Mouse (Mus musculus): Measurements from ENCODE around the gene Gm42417. TPM values are rescaled to one million over a fixed set of nuclear protein-coding genes. Genes with fewer than 3 reads are reported as not detected.

Gene Gm42417
- total RNA-seq, 2 experiments from 2014 or later: 0.49 TPM; not detected in 1

DNA sequence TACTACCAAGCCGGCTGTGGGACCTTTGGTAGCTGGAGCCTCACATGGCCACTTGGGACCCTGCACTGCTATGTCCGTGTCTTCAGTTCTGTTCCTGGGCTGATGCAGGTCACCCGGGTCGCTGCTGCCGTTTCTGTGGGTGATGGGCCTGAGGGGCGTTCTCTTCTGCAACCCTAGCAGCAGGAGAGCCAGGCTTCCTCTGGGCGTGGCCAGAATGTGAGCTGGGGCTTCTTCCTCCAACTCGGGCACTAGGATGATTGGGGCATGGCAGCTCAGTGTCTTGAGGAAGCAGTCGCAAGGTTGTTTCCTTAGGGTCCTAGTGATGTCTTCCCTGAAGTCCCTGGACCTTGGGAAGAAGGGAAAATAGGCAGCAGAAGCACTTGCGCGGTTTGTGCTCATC is 19.6 kb downstream of the Gm42417 start:
- no peak for DNase-seq

DNA sequence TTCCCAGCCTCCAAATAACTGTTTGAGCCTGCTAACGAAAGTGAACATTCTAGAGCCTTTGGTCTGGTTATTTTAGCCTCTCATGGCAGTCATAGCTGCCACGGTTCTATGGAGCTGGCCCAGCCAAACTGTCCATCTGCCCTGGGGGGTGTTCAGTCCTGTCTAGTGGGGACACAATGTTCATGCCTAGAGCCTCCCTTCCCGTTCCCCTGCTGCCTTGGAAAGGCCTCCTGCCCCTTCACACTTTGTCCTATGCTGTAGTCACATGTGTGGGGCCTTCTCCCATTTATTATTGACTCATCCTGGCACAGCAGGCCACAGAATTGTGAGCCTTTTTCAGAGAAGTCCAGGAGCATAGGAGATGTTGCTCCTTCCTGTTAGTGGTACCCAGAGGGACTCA is 21.0 kb downstream of the Gm42417 start:
- no peak for DNase-seq

DNA sequence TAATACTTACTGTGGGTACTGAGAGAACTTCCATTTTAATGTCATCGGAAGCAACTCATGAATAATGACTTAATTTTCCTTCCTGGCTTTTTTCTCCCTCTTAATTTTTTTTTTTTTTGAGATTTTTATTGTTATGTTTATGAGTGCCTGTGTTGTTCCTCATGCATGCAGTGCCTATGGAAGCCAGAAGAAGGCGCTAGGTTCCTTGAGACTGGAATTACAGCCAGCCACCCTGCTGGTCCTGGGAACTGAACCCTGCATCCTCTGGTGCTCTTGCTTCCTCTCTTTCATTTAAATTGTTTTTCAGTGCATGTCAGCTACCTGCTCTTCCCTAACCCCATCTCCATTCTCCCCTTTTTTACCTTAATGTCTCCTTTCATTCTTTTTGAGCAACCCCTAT is 25.5 kb downstream of the Gm42417 start:
- DNase-seq: peak; percentile 41 to 45

DNA sequence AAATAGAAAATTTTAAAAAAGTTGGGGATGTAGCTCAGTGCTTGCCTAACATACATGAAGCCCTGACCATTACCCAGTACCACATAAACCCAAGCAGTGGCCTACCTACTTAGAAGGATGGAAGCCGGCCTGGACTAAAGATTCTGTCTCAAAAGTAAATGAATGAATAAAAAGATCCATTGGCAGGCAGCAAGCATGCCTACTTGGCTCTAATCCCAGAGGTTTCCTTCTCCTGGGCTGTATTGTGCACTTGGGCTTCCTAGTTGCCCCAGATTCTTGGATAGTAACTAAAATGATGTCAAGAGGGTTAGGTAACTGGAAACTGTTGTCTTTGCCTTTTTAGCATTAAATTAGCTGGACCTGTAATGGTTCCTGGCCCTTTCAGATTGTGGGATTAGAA is 25.9 kb downstream of the Gm42417 start:
- DNase-seq: no peak

DNA sequence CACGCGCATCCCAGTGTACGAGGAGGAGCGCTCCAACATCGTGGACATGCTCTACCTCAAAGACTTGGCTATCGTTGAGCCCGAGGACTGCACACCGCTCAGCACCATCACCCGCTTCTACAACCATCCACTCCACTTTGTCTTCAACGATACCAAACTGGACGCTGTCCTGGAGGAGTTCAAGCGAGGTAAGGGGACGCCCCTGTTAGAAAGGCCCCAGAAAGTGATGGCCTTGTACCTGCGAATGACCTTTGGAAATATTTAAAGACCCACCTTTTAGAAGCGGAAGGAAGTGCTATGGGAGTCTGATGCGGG is 26.3 kb downstream of the Gm42417 start:
- no peak for DNase-seq

DNA sequence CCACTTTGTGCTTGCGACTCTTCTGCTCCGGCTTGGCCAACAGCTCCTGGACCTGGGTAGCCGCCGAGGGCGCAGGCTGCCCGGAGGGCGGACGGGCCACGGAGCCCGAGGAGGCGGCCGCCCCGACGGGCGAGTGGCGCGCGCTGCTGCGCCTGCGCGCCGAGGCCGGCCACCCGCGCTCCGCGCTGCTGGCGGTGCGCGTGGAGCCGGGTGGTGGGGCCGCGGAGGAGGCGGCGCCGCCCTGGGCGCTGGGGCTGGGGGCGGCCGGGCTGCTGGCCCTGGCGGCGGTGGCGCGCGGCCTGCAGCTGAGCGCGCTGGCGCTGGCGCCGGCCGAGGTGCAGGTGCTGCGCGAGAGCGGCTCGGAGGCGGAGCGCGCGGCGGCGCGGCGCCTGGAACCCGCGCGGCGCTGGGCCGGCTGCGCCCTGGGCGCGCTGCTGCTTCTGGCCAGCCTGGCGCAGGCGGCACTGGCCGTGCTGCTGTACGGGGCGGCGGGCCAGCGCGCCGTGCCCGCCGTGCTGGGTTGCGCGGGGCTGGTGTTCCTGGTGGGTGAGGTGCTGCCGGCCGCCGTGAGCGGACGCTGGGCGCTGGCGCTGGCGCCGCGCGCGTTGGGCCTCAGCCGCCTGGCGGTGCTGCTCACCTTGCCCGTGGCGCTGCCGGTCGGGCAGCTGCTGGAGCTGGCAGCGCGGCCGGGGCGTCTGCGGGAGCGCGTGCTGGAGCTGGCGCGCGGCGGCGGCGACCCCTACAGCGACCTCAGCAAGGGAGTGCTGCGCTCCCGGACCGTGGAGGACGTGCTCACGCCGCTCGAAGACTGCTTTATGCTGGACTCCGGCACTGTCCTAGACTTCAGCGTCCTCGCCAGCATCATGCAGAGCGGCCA is 26.9 kb downstream of the Gm42417 start:
- DNase-seq: peak; percentile 62 to 72

DNA sequence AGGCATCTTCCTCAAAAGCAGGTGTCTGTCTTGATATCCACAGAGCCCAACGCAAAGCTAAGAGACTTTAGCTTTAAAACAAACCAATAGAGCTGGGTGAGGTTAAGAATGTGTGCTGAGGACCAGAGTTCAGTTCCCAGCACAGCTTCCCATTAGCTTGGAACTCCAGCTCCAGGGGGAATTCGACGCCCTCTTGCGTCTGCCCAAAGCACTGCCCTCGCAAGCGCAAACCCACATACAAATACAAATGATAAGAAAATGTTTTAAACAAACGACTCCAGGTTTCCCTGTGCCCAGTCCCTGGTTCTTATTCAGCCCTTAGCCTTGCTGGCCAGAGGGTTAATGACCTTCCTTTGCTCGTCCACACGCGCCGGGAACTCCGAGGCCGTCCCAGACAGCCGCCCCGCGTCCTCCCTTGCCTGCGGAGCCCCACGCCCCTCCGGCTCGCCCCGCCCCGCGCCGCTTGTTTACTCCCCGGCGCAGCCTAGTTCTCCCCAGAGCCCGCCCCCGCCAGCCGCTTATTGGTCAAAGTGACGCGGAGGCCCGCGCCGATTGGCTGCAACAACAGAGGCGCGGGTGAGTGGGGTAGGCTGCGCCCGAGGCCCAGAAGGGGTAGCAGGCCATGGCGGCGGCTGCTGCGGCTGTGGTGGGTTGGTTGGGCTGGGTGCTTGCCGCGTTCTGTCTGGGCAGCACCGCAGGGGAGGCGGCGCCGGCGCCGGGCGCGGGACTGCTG is 27.8 kb downstream of the Gm42417 start, which contains the start of gene Cnnm3:
Cnnm3 (plus strand) TSS at position 579 of the 733 bp plus-strand sequence.
- DNase-seq: peak; percentile 100

DNA sequence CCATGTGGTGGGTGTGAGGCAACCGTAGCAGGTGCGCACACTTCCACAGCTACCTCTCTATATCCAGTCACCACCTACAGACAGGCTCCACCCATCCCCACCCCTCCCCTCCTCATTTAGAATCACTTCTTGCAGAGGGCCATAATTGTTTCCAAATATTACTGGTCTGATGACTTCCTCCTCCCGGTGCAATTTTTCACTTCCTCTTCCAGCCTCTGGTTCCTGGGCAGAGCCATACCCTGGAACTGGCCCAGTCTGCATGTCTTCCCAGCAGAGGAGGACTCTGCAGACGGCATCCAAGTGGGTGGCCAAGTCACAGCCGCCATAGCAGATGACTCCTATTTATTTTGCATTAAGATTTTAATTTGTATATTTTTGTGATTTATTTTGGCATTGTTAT is 31.0 kb downstream of the Gm42417 start:
- no peak for DNase-seq

DNA sequence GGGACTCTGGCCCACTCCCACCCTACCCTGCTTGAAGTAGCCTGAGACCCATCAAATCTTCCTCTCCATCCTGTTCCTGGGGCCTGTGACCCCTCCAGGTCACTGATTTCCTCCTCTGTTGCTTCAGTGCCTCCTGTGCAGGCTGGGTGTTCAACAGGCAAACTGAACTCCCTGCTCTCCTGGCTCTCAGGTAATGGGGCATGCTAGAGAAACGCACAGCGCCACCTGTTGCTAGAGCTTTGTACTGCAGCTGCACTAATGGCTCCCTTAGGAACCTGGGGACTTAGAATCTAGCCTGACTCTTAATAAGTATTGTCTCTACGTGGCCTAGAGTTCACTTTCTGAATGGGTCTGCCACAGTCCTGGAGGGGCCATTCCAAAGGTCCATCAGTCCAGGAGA is 38.0 kb downstream of the Gm42417 start:
- peak; percentile 73 to 80 for DNase-seq

DNA sequence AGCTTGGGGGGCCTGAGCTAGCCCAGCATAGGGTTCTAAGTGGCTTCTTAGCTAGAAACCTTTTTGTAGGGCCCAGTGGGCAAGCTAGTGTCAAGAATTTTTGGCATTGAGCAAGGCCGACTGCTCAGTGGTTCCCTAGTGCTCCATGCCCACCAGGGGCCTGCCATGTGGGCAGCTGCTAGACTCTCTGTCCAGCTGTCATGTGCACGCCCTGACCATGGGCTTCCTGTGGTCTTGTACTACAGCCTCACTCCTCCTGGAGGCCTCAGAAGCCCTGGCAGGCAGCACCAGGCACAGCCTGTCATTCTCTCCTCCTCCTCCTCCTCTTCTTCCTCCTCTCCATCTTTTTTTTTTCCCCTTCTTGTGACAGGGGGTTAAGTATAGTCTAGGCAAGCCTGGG is 41.9 kb downstream of the Gm42417 start:
- no peak for DNase-seq

DNA sequence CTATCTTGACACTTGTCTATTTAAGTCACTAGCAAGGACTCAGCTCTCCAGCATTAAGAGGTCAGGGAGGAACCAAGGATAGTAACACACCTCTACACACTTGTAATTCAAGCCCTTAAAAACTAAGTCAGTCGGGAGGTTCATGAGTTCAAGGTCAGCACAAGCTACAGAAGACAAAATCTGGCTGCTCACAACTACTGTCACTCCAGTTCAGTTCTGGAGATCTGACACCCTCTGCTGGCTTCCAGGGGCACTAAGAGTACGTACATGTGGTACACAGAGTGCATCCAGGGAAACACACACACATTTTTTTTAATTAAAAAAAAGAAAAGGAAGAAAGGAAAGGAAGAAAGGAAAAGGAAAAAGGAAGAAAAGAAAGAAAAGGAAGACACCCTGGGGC is 42.5 kb downstream of the Gm42417 start:
- peak; percentile 27 to 44 for DNase-seq

DNA sequence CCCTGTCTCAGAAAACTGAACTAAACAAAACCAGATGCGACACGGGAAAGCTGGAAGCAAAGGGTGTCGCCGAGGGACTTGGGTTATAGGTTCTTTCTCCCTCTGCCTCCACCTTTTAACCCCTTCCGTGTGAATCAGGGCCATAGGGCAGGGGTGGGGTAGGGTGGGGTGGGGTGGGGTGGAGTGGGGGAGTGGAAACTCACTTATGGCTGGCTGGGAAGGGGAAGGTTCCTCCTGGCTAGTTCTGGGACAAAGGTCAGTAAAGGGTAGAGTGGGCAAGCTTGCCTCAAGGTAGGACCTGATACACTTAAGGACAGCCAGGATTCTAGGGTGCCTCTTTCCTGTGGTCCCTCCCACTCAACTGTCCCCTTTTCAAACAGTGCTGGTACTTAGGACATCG is 45.9 kb downstream of the Gm42417 start:
- DNase-seq: no peak

DNA sequence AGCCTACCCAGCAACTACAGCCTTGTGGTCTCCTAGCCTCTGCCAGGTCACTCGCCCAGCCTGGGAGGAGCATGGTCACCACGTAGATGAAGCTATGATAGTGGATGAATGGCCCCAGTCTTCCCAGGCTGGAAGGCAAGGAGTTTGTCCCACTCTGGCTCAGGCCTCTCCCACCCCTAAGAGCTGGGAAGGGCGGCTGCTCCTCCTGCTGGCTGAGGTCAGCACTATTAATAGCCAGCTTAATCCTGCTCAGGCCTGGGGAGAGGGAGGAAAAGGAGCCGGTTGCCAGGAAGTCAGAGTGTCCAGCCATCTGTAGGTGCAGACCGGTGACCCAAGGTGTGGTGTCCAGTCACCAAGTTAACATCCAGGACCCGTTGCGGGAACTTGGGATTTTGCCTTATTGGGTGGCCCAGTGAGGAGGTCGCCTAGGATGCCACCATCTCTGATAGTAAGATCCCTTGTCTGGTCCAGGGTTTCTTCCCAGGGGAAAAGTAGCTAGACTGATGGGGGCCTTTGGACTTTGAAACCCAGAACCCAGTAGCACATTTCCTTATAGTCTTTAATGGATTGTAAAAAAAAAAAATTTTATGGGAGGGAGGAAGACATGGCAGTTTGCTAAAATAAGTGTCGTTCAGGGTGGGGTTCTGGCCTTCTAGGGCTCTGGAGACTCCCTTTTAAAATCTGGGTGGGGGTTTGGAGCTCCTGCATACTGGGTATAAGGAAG is 46.7 kb downstream of the Gm42417 start:
- DNase-seq: peak; percentile 42 to 60

DNA sequence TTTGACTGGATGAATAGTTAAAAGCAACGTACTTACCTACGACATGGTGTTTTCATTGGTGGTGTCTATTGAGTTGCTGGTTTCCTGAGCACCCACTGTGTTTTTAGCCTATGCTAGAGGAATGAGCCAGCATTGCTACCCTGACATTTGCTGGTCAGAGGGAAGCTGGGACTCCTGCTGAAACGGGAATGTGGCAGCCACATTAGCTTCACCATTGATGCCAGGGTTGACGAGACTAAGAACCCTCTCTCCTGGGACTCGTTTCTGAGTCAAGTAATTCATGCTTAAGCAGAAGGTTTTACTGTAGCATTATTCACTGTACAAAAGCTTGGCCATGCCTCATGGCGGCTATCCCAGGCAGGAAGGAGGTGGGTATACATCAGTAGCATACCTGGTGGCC is 49.6 kb downstream of the Gm42417 start:
- no peak for DNase-seq

DNA sequence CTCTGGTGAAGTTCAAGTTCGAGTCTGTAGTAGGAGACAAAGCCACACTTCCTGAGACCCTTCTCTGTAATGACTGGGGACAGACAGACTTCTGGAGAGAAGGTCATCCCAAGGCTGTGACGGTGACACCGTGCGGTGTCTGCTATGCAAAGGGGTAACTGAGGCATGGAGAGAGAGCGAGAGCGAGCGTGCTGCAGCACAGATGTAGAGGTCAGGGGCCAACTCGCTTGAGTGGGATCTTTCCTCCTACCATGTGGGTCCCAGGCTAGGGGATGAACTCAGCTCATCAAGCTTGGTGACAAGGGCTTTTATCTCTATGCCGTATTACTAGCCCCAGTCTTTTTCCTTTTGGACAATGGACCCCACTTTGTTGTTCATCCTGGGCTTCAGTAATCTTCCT is 52.1 kb downstream of the Gm42417 start:
- no peak for DNase-seq

DNA sequence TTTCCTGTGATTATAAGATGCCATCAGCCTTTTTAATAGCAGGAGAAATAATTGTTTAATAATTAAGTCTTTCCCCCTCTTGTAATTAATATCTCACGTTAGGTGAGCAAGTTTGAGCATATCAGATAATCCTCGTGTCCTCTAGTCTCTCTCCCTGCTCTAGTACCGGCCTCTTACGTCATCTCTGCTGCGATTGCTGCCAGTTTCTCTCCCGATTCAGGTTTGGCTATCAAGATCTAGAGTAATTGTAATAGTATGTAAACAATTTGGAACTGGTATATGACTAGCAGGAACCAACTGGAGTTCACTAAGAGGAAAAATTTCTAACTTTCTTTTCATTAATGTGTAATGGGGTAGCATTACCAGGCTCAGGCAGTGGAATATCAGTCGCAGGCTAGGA is 54.1 kb downstream of the Gm42417 start:
- no peak for DNase-seq

DNA sequence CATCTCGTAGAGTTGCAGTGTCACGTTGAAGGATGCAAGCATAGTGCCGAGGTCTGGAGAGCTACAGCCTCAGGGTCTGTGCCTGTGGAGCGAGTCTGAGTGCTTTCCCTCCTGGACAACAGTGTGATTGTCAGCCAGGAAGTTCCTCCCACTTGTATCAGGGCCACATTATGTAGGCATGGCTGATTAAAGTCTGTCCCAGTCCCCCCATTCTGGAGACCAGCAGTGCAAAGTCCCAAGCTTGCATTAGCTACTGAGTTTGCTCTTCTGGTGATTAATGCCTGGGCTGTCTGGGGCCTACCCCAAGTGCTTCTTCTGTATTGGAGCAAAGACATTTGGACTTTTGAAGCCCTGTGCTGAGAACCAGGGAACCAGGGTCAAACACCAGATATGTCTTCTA is 55.4 kb downstream of the Gm42417 start:
- no peak for DNase-seq

Small RNA genes lying within 50 kb of the gene (microRNA-seq; reads per million reads assigned to microRNA genes)
- gene Gm47280: not detected

Other genes starting within 250 kb of the Gm42417 start
- gene Arid5a, start 231.7 kb downstream of the Gm42417 start, total RNA-seq (2021): 1 to 10 TPM; 4.2 to 6.9 TPM
- gene Kansl3, start 170.2 kb downstream of the Gm42417 start, total RNA-seq (2021): 100 to 1,000 TPM; 105 to 113 TPM
- under 1 TPM; 0.16 to 0.20 TPM for gene Fer1l5, start 167.1 kb downstream of the Gm42417 start, total RNA-seq (2021)
- 10 to 100 TPM; 36.4 to 52.2 TPM for gene Lman2l, start 94.2 kb downstream of the Gm42417 start, total RNA-seq (2021)
- 1 to 10 TPM; 3.9 to 4.9 TPM for gene Cnnm4, start 67.8 kb downstream of the Gm42417 start, total RNA-seq (2021)
- gene Cnnm3, start 27.6 kb downstream of the Gm42417 start, total RNA-seq (2021): 10 to 100 TPM; 21.5 to 34.2 TPM
- 1 to 10 TPM; 6.4 to 8.1 TPM for gene Ankrd23, start 2.5 kb downstream of the Gm42417 start, total RNA-seq (2021)
- gene Ankrd39, start 8.0 kb upstream of the Gm42417 start, total RNA-seq (2021): 10 to 100 TPM; 11.3 to 12.6 TPM
- 10 to 100 TPM; 18.6 to 19.5 TPM for gene Sema4c, start 18.9 kb upstream of the Gm42417 start, total RNA-seq (2021)
- under 1 TPM; 0.36 to 0.40 TPM for gene Fam178b, start 143.8 kb upstream of the Gm42417 start, total RNA-seq (2021)
- gene Cox5b, start 152.0 kb upstream of the Gm42417 start, total RNA-seq (2021): 100 to 1,000 TPM; 841 to 851 TPM
- not detected for gene 4933424G06Rik, start 170.7 kb upstream of the Gm42417 start, total RNA-seq (2021)
- gene Actr1b, start 175.0 kb upstream of the Gm42417 start, total RNA-seq (2021): 100 to 1,000 TPM; 136 to 141 TPM
- under 1 TPM; 0.53 to 0.56 TPM for gene Zap70, start 222.4 kb upstream of the Gm42417 start, total RNA-seq (2021)

Measured in adrenal gland, postnatal 36 days (tissue).